Mouse (Mus musculus) liver (tissue): Measurements from ENCODE around the gene Aff2.
A peak's percentile ranks its signal among the peaks of the same experiment; 100 is the strongest.

ENCODE experiments used
- DNase-seq: peaks from one replicate; pipeline ENCODE4 v3.0.0-alpha.2; 2020; ENCODE audit warnings: mixed read lengths

Gene Aff2

GRCm38 (mm10) chrX:69360238-69361054, at the start of gene Aff2:
Gene Aff2, plus strand, starts transcription at chrX:69360294.
- DNase-seq, result peak; percentile 9

- no peak for DNase-seq
Observed at GRCm38 (mm10) chrX:69337296-69337695, 22.8 kb upstream of the Aff2 start.

GRCm38 (mm10) chrX:69355621-69356020, 4.5 kb upstream of the Aff2 start:
- no peak for DNase-seq

GRCm38 (mm10) chrX:69359360-69359759, 734 bp upstream of the Aff2 start:
- DNase-seq, result no peak

GRCm38 (mm10) chrX:69359885-69360237, 233 bp upstream of the Aff2 start:
- no peak for DNase-seq

GRCm38 (mm10) chrX:69361055-69361558, 1.0 kb downstream of the Aff2 start:
- no peak for DNase-seq

- DNase-seq, result no peak
Observed at GRCm38 (mm10) chrX:69364198-69364597, 4.1 kb downstream of the Aff2 start.

GRCm38 (mm10) chrX:69373341-69373740, 13.2 kb downstream of the Aff2 start:
- DNase-seq, result no peak

- DNase-seq, result no peak
Observed at GRCm38 (mm10) chrX:69389738-69390137, 29.6 kb downstream of the Aff2 start.

GRCm38 (mm10) chrX:69415043-69415442, 54.9 kb downstream of the Aff2 start:
- DNase-seq, result no peak

GRCm38 (mm10) chrX:69438422-69438821, 78.3 kb downstream of the Aff2 start:
- DNase-seq, result no peak

- DNase-seq, result no peak
Observed at GRCm38 (mm10) chrX:69441937-69442336, 81.8 kb downstream of the Aff2 start.

- DNase-seq, result no peak
Observed at GRCm38 (mm10) chrX:69460896-69461295, 100.8 kb downstream of the Aff2 start.

GRCm38 (mm10) chrX:69502061-69502460, 142.0 kb downstream of the Aff2 start:
- DNase-seq, result no peak

GRCm38 (mm10) chrX:69518040-69518575, 158.0 kb downstream of the Aff2 start:
- no peak for DNase-seq

- no peak for DNase-seq
Observed at GRCm38 (mm10) chrX:69540811-69541210, 180.7 kb downstream of the Aff2 start.

GRCm38 (mm10) chrX:69579903-69580459, 219.9 kb downstream of the Aff2 start:
- no peak for DNase-seq

- no peak for DNase-seq
Observed at GRCm38 (mm10) chrX:69608793-69609192, 248.7 kb downstream of the Aff2 start.

- DNase-seq, result no peak
Observed at GRCm38 (mm10) chrX:69663038-69663437, 302.9 kb downstream of the Aff2 start.

- no peak for DNase-seq
Observed at GRCm38 (mm10) chrX:69666145-69666677, 306.1 kb downstream of the Aff2 start.

GRCm38 (mm10) chrX:69675691-69676090, 315.6 kb downstream of the Aff2 start:
- DNase-seq, result no peak

- DNase-seq, result no peak
Observed at GRCm38 (mm10) chrX:69698840-69699239, 338.7 kb downstream of the Aff2 start.

GRCm38 (mm10) chrX:69738972-69739371, 378.9 kb downstream of the Aff2 start:
- no peak for DNase-seq
